ENCODE assay signal across 8 mouse cellular contexts in genomic region chr1:177338466-177339206, GRCm38 (mm10).
DNase-seq lines count a peak whose midpoint lies in the region; ATAC-seq and TF ChIP-seq lines count a peak whose summit lies in the region.

No protein-coding gene starts in this region.

- peaks cover 0 to 2% of the 10 kb centered on the region in 2 experiments; a peak in 1 of 4 replicates for H3K4me1 ChIP-seq in ES-E14 (ENCODE audit: control insufficient read depth in 2 of 2, insufficient read depth in 2 of 2, low read length in 2 of 2, poor library complexity in 1 of 2)
- peaks cover 15% of the 10 kb centered on the region for H3K4me1 ChIP-seq in forebrain, embryonic 15.5 days
- peaks cover 7% of the 10 kb centered on the region; the same call in 1 of the 2 replicates for H3K4me1 ChIP-seq in lung, embryonic 16.5 days (replicated peaks; ENCODE audit: control insufficient read depth, insufficient read depth, low read length)

- WGBS in forebrain, embryonic 15.5 days: 2% methylated on average over 32 of the region's 32 CpGs
- 5% methylated on average over 32 of the region's 32 CpGs for WGBS in lung, embryonic 16.5 days

- no peaks in the 10 kb centered on the region for H3K9me3 ChIP-seq in ES-E14 (ENCODE audit: control insufficient read depth, insufficient read depth, low read depth, low read length)
- H3K9me3 ChIP-seq in forebrain, embryonic 15.5 days: no peaks in the 10 kb centered on the region
- H3K9me3 ChIP-seq in lung, embryonic 16.5 days (ENCODE audit: control insufficient read depth, low read length): no peaks in the 10 kb centered on the region

- H3K4me2 ChIP-seq in forebrain, embryonic 15.5 days (replicated peaks): peak overlapping the region; percentile 76
- peak overlapping the region; percentile 83 for H3K4me2 ChIP-seq in lung, embryonic 16.5 days (ENCODE audit: low read depth, low read length)

- no peaks in the 10 kb centered on the region for H3K27me3 ChIP-seq in forebrain, embryonic 15.5 days
- no peaks in the 10 kb centered on the region for H3K27me3 ChIP-seq in lung, embryonic 16.5 days (ENCODE audit: control insufficient read depth, insufficient read depth, low read depth, low read length)

- H3K9ac ChIP-seq in ES-E14 (ENCODE audit: insufficient read depth, low read depth, low read length, poor library complexity, severe bottlenecking): no peak overlapping the region
- peak overlapping the region; percentile 59 for H3K9ac ChIP-seq in forebrain, embryonic 15.5 days (replicated peaks)
- H3K9ac ChIP-seq in lung, embryonic 16.5 days (ENCODE audit: low read length): peak overlapping the region; percentile 70

- peak overlapping the region; percentile 54 to 55 for H3K4me3 ChIP-seq in ES-E14 (ENCODE audit: insufficient read depth in 1 of 2, low read depth in 1 of 2, low read length in 2 of 2, poor library complexity in 1 of 2, severe bottlenecking in 1 of 2)
- H3K4me3 ChIP-seq in forebrain, embryonic 15.5 days: peak overlapping the region; percentile 39
- H3K4me3 ChIP-seq in lung, embryonic 16.5 days (ENCODE audit: low read length): peak overlapping the region; percentile 57

- in situ Hi-C loops in ES-E14 (cut with MboI; ENCODE audit: low sequenced_read_pairs in 2 of 2, unreplicated experiment in 2 of 2): no loop called here

- DNase-seq in ES-E14 (ENCODE audit: low read depth, low spot score): peak; percentile 21
- peak; percentile 70 to 78 for DNase-seq in layer of hippocampus, postnatal 10 days (ENCODE audit: low spot score in 2 of 2)
- peak; percentile 19 for DNase-seq in ovary, postnatal 10 days (ENCODE audit: low spot score)
- peak; percentile 20 to 33 for DNase-seq in thymus, postnatal 36 days

- H3K36me3 ChIP-seq in ES-E14 (ENCODE audit: control insufficient read depth, insufficient read depth, low read length, poor library complexity, severe bottlenecking): no peaks in the 10 kb centered on the region
- H3K36me3 ChIP-seq in forebrain, embryonic 15.5 days: no peaks in the 10 kb centered on the region
- H3K36me3 ChIP-seq in lung, embryonic 16.5 days (ENCODE audit: control insufficient read depth, insufficient read depth, low read length): no peaks in the 10 kb centered on the region

- peak; percentile 88 for ATAC-seq in cerebellum, adult (ENCODE audit: insufficient number of reproducible peaks, low FRiP score, low TSS enrichment)
- peak; percentile 96 for ATAC-seq in forebrain, embryonic 15.5 days (replicated peaks)
- peak; percentile 81 to 84 for ATAC-seq in hematopoietic stem cell, adult 5-6 weeks (replicated peaks in 1 of 2; ENCODE audit: insufficient read depth in 1 of 2, low FRiP score in 2 of 2, low TSS enrichment in 1 of 2, low read depth in 1 of 2, poor library complexity in 2 of 2, severe bottlenecking in 2 of 2)
- peak; percentile 93 for ATAC-seq in lung, embryonic 16.5 days (ENCODE audit: low read depth)

- no peak overlapping the region for H3K27ac ChIP-seq in ES-E14 (ENCODE audit: insufficient read depth, low read depth, low read length, poor library complexity, severe bottlenecking)
- peak overlapping the region; percentile 84 for H3K27ac ChIP-seq in forebrain, embryonic 15.5 days (replicated peaks)
- peak overlapping the region; percentile 84 for H3K27ac ChIP-seq in lung, embryonic 16.5 days (ENCODE audit: low read length)

TF ChIP-seq in ES-E14, 5 proteins besides CTCF, POLR2A, EP300 and RAD21:
- TF ChIP-seq HCFC1 (IDR thresholded peaks at IDR 0.05; ENCODE audit: borderline replicate concordance, insufficient read depth, low read length) (no peak), ZC3H11A (IDR thresholded peaks at IDR 0.05; ENCODE audit: borderline replicate concordance, low read depth, low read length) (no peak), ZNF384 (IDR thresholded peaks at IDR 0.05; ENCODE audit: low read depth, low read length) (no peak), CHD2 (IDR thresholded peaks at IDR 0.05; ENCODE audit: low read depth, low read length) (no peak), MAFK (IDR thresholded peaks at IDR 0.05; ENCODE audit: insufficient read depth, low read depth, low read length) (no peak)
TF ChIP-seq in ES-E14: peak in this region for 0.

Comparison
In these comparisons a context has a peak if more than half of its experiments do, and no peak if none do; other contexts are left out.
1. DNase-seq: peak in every context shown above with its lines; median percentile 74 in layer of hippocampus, postnatal 10 days; 26 in thymus, postnatal 36 days; 21 in ES-E14; 19 in ovary, postnatal 10 days.